Mouse (Mus musculus) testis, adult 2 months (tissue): ENCODE measurements around the gene Olfr1136.

ENCODE experiments used
- CTCF ChIP-seq: fragments of 200-500 bp; IDR thresholded peaks from 2 replicates; pipeline ENCODE4 v1.5.1; 2012; ENCODE audit warnings: low read depth, mild to moderate bottlenecking, inconsistent platforms, low read length, moderate library complexity; ENCODE audit not compliant: control insufficient read depth, insufficient read depth, insufficient replicate concordance
- POLR2A ChIP-seq: fragments of 200-500 bp; IDR thresholded peaks from 2 replicates; pipeline ENCODE4 v1.6.1; 2012; ENCODE audit warnings: low read depth, mild to moderate bottlenecking, inconsistent platforms, low read length, moderate library complexity; ENCODE audit not compliant: control insufficient read depth

DNA sequence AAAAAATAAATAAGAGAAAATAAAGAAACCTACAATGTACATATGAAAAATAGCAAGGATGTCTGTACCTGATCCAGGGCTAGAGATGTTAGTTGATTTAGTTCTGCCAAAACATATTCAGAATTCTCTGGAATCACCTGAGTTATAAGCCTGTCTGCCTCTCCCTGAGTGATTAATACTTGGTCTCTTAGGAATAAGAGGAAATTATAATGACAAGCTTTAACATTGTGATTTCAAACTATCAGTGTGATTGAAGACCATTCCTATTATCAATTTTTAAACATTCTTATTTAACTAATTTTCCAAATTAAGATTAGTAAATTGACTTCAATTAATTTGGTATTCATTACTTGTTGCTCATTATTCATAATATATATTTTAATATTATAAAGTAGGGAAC, 46.5 kb downstream of the Olfr1136 start, which contains the start of gene Olfr1133:
- no peak for TF ChIP-seq CTCF
- no peak for TF ChIP-seq POLR2A
